ENCODE assay signal across 8 mouse cellular contexts in genomic region chr8:70373397-70374317, GRCm38 (mm10). TPM values are rescaled to one million over a fixed set of nuclear protein-coding genes. Genes with fewer than 3 reads are reported as not detected.
DNase-seq lines count a peak whose midpoint lies in the region; ATAC-seq lines count a peak whose summit lies in the region.

Gene Comp, plus strand, starts transcription at chr8:70373558.

- 2% methylated on average over 47 of the region's 47 CpGs for WGBS in limb, embryonic 12.5 days
- WGBS in stomach, embryonic 15.5 days: 4% methylated on average over 47 of the region's 47 CpGs

- intact Hi-C loops in left cerebral cortex, postnatal 10 days (cut with DNase I): no loop called here

- H3K4me3 ChIP-seq in megakaryocyte, embryonic 14.5 days (replicated peaks): peak within 1 kb of the TSS; percentile 93
- H3K4me3 ChIP-seq in limb, embryonic 12.5 days (replicated peaks): peak within 1 kb of the TSS; percentile 43
- peak within 1 kb of the TSS; percentile 37 for H3K4me3 ChIP-seq in stomach, embryonic 15.5 days (replicated peaks)

- peaks cover 87% of the 10 kb centered on the region for H3K27me3 ChIP-seq in megakaryocyte, embryonic 14.5 days (replicated peaks)
- peaks cover 79% of the 10 kb centered on the region for H3K27me3 ChIP-seq in limb, embryonic 12.5 days
- H3K27me3 ChIP-seq in stomach, embryonic 15.5 days (replicated peaks): peaks cover 72% of the 10 kb centered on the region

- H3K27ac ChIP-seq in limb, embryonic 12.5 days: peak within 1 kb of the TSS; percentile 50; the same call in 1 of the 2 replicates
- no peak within 1 kb of the TSS for H3K27ac ChIP-seq in stomach, embryonic 15.5 days

- no peak for DNase-seq in cerebellum, adult 9-10 months
- DNase-seq in left cerebral cortex, postnatal 10 days (ENCODE audit: extremely low spot score in 1 of 2, low spot score in 2 of 2): no peak
- no peak for DNase-seq in adrenal gland, postnatal 25 days

- peak within 1 kb of the TSS; percentile 45; the same call in 1 of the 2 replicates for H3K9ac ChIP-seq in limb, embryonic 12.5 days (replicated peaks)
- no peak within 1 kb of the TSS for H3K9ac ChIP-seq in stomach, embryonic 15.5 days

- H3K4me1 ChIP-seq in megakaryocyte, embryonic 14.5 days: peaks cover 53% of the 10 kb centered on the region
- peaks cover 50% of the 10 kb centered on the region for H3K4me1 ChIP-seq in limb, embryonic 12.5 days (replicated peaks)
- peaks cover 35% of the 10 kb centered on the region for H3K4me1 ChIP-seq in stomach, embryonic 15.5 days

- H3K9me3 ChIP-seq in megakaryocyte, embryonic 14.5 days: no peaks in the 10 kb centered on the region
- no peaks in the 10 kb centered on the region for H3K9me3 ChIP-seq in limb, embryonic 12.5 days
- H3K9me3 ChIP-seq in stomach, embryonic 15.5 days: no peaks in the 10 kb centered on the region

- H3K4me2 ChIP-seq in limb, embryonic 12.5 days: peak within 1 kb of the TSS; percentile 60
- H3K4me2 ChIP-seq in stomach, embryonic 15.5 days: peak within 1 kb of the TSS; percentile 68

- 0 out of 2 replicates have a peak, but pooled peaks have one; percentile 17 for ATAC-seq in cerebellum, adult (ENCODE audit: insufficient number of reproducible peaks, low FRiP score, low TSS enrichment)
- ATAC-seq in megakaryocyte, adult 5-6 weeks (ENCODE audit: poor library complexity, severe bottlenecking): no peak
- 0 out of 2 replicates have a peak, but pooled peaks have one; percentile 17 for ATAC-seq in limb, embryonic 12.5 days (ENCODE audit: insufficient number of reproducible peaks, insufficient read depth, low FRiP score, low TSS enrichment, low read depth)
- no peak for ATAC-seq in stomach, embryonic 15.5 days (ENCODE audit: insufficient read depth, low FRiP score, low read depth)

- no peaks in the 10 kb centered on the region for H3K36me3 ChIP-seq in megakaryocyte, embryonic 14.5 days (replicated peaks; ENCODE audit: low read length)
- no peaks in the 10 kb centered on the region for H3K36me3 ChIP-seq in limb, embryonic 12.5 days
- H3K36me3 ChIP-seq in stomach, embryonic 15.5 days: no peaks in the 10 kb centered on the region

RNA-seq across cellular contexts. Expression of gene Comp, which starts in this region (rescaled TPM):
- 0.27 TPM in 1 of 2 replicates, not detected in the other for polyA plus RNA-seq in megakaryocyte, embryonic 14.5 days (2012; ENCODE audit: insufficient read depth, low replicate concordance)
- not detected in 2 replicates for total RNA-seq in megakaryocyte, adult 5-6 weeks (2015)
- total RNA-seq in megakaryocyte, adult 5-6 weeks (2017): 0.12 TPM in 1 of 2 replicates, not detected in the other
- 2.8 and 5.8 TPM in 2 replicates for polyA plus RNA-seq in limb, embryonic 12.5 days (2016; fragmentation: Nextera tagmentation; extraction: Ambion mirVana)
- 0.22 and 0.28 TPM in 2 replicates for polyA plus RNA-seq in stomach, embryonic 15.5 days (2015; fragmentation: Nextera tagmentation; extraction: Ambion mirVana)
- total RNA-seq in left cerebral cortex, postnatal 10 days (2021): under 1 TPM in 1 of 2 experiments, not detected in 1; 0.14 TPM
- total RNA-seq in adrenal gland, postnatal 25 days (2021): 0.27 TPM in 1 of 2 replicates, not detected in the other

Comparison
In these comparisons a context has a peak if more than half of its experiments do, and no peak if none do; other contexts are left out.
1. ATAC-seq: peak in cerebellum, adult (single experiment) and limb, embryonic 12.5 days (single experiment); none in megakaryocyte, adult 5-6 weeks (single experiment) and stomach, embryonic 15.5 days (single experiment).
2. H3K4me3 ChIP-seq: peak in every context shown above with its lines; median percentile 93 in megakaryocyte, embryonic 14.5 days; 43 in limb, embryonic 12.5 days; 37 in stomach, embryonic 15.5 days.